Mouse (Mus musculus) CH12.LX (cell line): Measurements from ENCODE around the gene Tedc1. TPM values are rescaled to one million over a fixed set of nuclear protein-coding genes. Genes with fewer than 3 reads are reported as not detected.

Experiments used
- DNase-seq: peaks from one replicate; pipeline ENCODE4 v3.0.0-alpha.2; 2013; ENCODE audit errors: extremely low read depth
- H3K27ac ChIP-seq: 2 replicates; pipeline ENCODE4 v1.5.1; 2012; ENCODE audit warnings: low read depth, mild to moderate bottlenecking, control low read depth, moderate library complexity; ENCODE audit not compliant: insufficient read depth
- H3K27me3 ChIP-seq: replicated peaks from 2 replicates; pipeline ENCODE3; 2012; ENCODE audit warnings: inconsistent platforms
- H3K36me3 ChIP-seq, 2 experiments: replicated peaks in 1 of 2; 2 replicates each; pipeline versions ENCODE3 to v1.6.1; 2012; ENCODE audit warnings: inconsistent platforms in 1 of 2, low read length in 1 of 2, mild to moderate bottlenecking in 1 of 2, mixed read lengths in 1 of 2, moderate library complexity in 1 of 2; ENCODE audit not compliant: control insufficient read depth in 1 of 2, insufficient read depth in 1 of 2
- H3K4me1 ChIP-seq, 2 experiments: 2 replicates each; pipeline ENCODE4 v1.6.1; 2012; ENCODE audit warnings: inconsistent platforms in 1 of 2, moderate library complexity in 1 of 2; ENCODE audit not compliant: insufficient read depth in 2 of 2, control insufficient read depth in 1 of 2
- H3K4me2 ChIP-seq: 2 replicates; pipeline ENCODE4 v1.6.1; 2012; ENCODE audit warnings: low read depth, mild to moderate bottlenecking, control low read depth; ENCODE audit not compliant: poor library complexity, insufficient read depth, severe bottlenecking
- H3K4me3 ChIP-seq, 3 experiments: fragments of 150-350 bp in 1 of 3; sonication (generic) in 1 of 3; replicated peaks in 1 of 3; 2 replicates each; pipeline versions ENCODE3 to v1.5.1; 2011 to 2012; ENCODE audit warnings: low read depth in 2 of 3, low read length in 2 of 3, mild to moderate bottlenecking in 2 of 3, moderate library complexity in 2 of 3, control low read depth in 1 of 3, improper control_type of control experiment in 1 of 3, inconsistent platforms in 1 of 3, mixed read lengths in 1 of 3; ENCODE audit not compliant: poor library complexity in 1 of 3
- H3K79me2 ChIP-seq: replicated peaks from 2 replicates; pipeline ENCODE4 v1.6.1; 2012; ENCODE audit warnings: mild to moderate bottlenecking, moderate library complexity; ENCODE audit not compliant: control insufficient read depth, poor library complexity, insufficient read depth, severe bottlenecking; ENCODE audit errors: extremely low read depth
- H3K9ac ChIP-seq: 2 replicates; pipeline ENCODE4 v1.6.1; 2012; ENCODE audit warnings: low read depth, mild to moderate bottlenecking, control low read depth, moderate library complexity; ENCODE audit not compliant: insufficient read depth
- H3K9me3 ChIP-seq: replicated peaks from 2 replicates; pipeline ENCODE3; 2012; ENCODE audit warnings: low read length, inconsistent platforms, mixed read lengths
- BHLHE40 ChIP-seq: IDR thresholded peaks from 2 replicates; pipeline ENCODE4 v1.6.1; 2011; ENCODE audit warnings: mild to moderate bottlenecking, low read depth, low read length, improper control_type of control experiment
- CHD1 ChIP-seq: IDR thresholded peaks from 2 replicates; pipeline ENCODE4 v1.6.1; 2012; ENCODE audit warnings: low read depth, low read length, improper control_type of control experiment, inconsistent platforms
- CHD2 ChIP-seq: IDR thresholded peaks from 2 replicates; pipeline ENCODE4 v1.6.1; 2011; ENCODE audit warnings: low read length, improper control_type of control experiment
- CTCF ChIP-seq, 2 experiments: IDR thresholded peaks in 1 of 2; conservative IDR thresholded peaks in 1 of 2; 2 replicates each; pipeline ENCODE4 v1.5.1; 2011 to 2012; ENCODE audit warnings: low read depth in 2 of 2, low read length in 2 of 2, improper control_type of control experiment in 1 of 2, inconsistent platforms in 1 of 2, mild to moderate bottlenecking in 1 of 2, moderate library complexity in 1 of 2
- E2F4 ChIP-seq: IDR thresholded peaks from 2 replicates; pipeline ENCODE4 v1.6.1; 2011; ENCODE audit warnings: low read depth, low read length, improper control_type of control experiment; ENCODE audit not compliant: insufficient replicate concordance
- ELF1 ChIP-seq: IDR thresholded peaks from 2 replicates; pipeline ENCODE4 v1.6.1; 2014; ENCODE audit warnings: low read depth, mild to moderate bottlenecking, inconsistent platforms, low read length, improper control_type of control experiment
- ETS1 ChIP-seq: conservative IDR thresholded peaks from 2 replicates; pipeline ENCODE4 v1.6.1; 2012; ENCODE audit warnings: low read depth, mild to moderate bottlenecking, inconsistent platforms, low read length, improper control_type of control experiment, moderate library complexity
- GABPA ChIP-seq: IDR thresholded peaks from 2 replicates; pipeline ENCODE4 v1.6.1; 2012; ENCODE audit warnings: low read depth, low read length, improper control_type of control experiment, inconsistent platforms; ENCODE audit not compliant: insufficient replicate concordance
- HCFC1 ChIP-seq: IDR thresholded peaks from 2 replicates; pipeline ENCODE4 v1.6.1; 2012; ENCODE audit warnings: low read depth, mild to moderate bottlenecking, inconsistent platforms, low read length, improper control_type of control experiment
- IRF4 ChIP-seq: IDR thresholded peaks from 2 replicates; pipeline ENCODE4 v1.6.1; 2014; ENCODE audit warnings: low read depth, mild to moderate bottlenecking, inconsistent platforms, low read length, improper control_type of control experiment
- JUN ChIP-seq: IDR thresholded peaks from 2 replicates; pipeline ENCODE4 v1.6.1; 2011; ENCODE audit warnings: low read depth, mild to moderate bottlenecking, low read length, improper control_type of control experiment, moderate library complexity; ENCODE audit not compliant: insufficient read depth
- JUND ChIP-seq: conservative IDR thresholded peaks from 2 replicates; pipeline ENCODE4 v1.6.1; 2011; ENCODE audit warnings: low read depth, low read length, improper control_type of control experiment
- KAT2A ChIP-seq: IDR thresholded peaks from 2 replicates; pipeline ENCODE4 v1.6.1; 2012; ENCODE audit warnings: low read length, improper control_type of control experiment, inconsistent platforms; ENCODE audit not compliant: insufficient replicate concordance
- MAFK ChIP-seq: IDR thresholded peaks from 2 replicates; pipeline ENCODE4 v1.6.1; 2011; ENCODE audit warnings: low read length, improper control_type of control experiment; ENCODE audit not compliant: insufficient replicate concordance
- MAX ChIP-seq: IDR thresholded peaks from 2 replicates; pipeline ENCODE4 v1.6.1; 2011; ENCODE audit warnings: low read length, improper control_type of control experiment
- MEF2A ChIP-seq: IDR thresholded peaks from 2 replicates; pipeline ENCODE4 v1.6.1; 2014; ENCODE audit warnings: low read depth, mild to moderate bottlenecking, inconsistent platforms, low read length, improper control_type of control experiment, borderline replicate concordance
- MXI1 ChIP-seq: IDR thresholded peaks from 2 replicates; pipeline ENCODE4 v1.6.1; 2011; ENCODE audit warnings: mild to moderate bottlenecking, low read depth, low read length, improper control_type of control experiment
- NELFE ChIP-seq: IDR thresholded peaks from 2 replicates; pipeline ENCODE4 v1.6.1; 2011; ENCODE audit warnings: low read depth, low read length, improper control_type of control experiment
- RCOR1 ChIP-seq: conservative IDR thresholded peaks from 2 replicates; pipeline ENCODE4 v1.6.1; 2012; ENCODE audit warnings: low read depth, mild to moderate bottlenecking, inconsistent platforms, low read length, improper control_type of control experiment
- SIN3A ChIP-seq: IDR thresholded peaks from 2 replicates; pipeline ENCODE4 v1.6.1; 2012; ENCODE audit warnings: low read length, improper control_type of control experiment, inconsistent platforms
- TCF12 ChIP-seq: IDR thresholded peaks from 2 replicates; pipeline ENCODE4 v1.6.1; 2014; ENCODE audit warnings: low read depth, mild to moderate bottlenecking, inconsistent platforms, low read length, improper control_type of control experiment
- USF1 ChIP-seq: IDR thresholded peaks from 2 replicates; pipeline ENCODE4 v1.6.1; 2014; ENCODE audit warnings: low read depth, mild to moderate bottlenecking, inconsistent platforms, low read length, improper control_type of control experiment
- ZC3H11A ChIP-seq: IDR thresholded peaks from 2 replicates; pipeline ENCODE4 v1.6.1; 2012; ENCODE audit warnings: low read depth, mild to moderate bottlenecking, inconsistent platforms, low read length, improper control_type of control experiment
- ZKSCAN1 ChIP-seq: IDR thresholded peaks from 2 replicates; pipeline ENCODE4 v1.6.1; 2012; ENCODE audit warnings: low read depth, inconsistent platforms, low read length, improper control_type of control experiment, borderline replicate concordance
- ZMIZ1 ChIP-seq: IDR thresholded peaks from 2 replicates; pipeline ENCODE4 v1.6.1; 2012; ENCODE audit warnings: low read depth, mild to moderate bottlenecking, inconsistent platforms, low read length, improper control_type of control experiment
- ZNF384 ChIP-seq: IDR thresholded peaks from 2 replicates; pipeline ENCODE4 v1.6.1; 2012; ENCODE audit warnings: low read depth, low read length, improper control_type of control experiment, inconsistent platforms
- dilution Hi-C: fragments of 300-500 bp; cut with MboI; formaldehyde crosslinking; loops from 2 replicates; pipeline ENCODE4 v1.14.3; 2020; ENCODE audit warnings: low sequenced_read_pairs; ENCODE audit not compliant: extremely low pct_unique_long_range_greater_than_20kb, extremely low pct_ligation_motif_present
- in situ Hi-C: fragments of 300-500 bp; cut with MboI; formaldehyde crosslinking; loops from 3 replicates; pipeline ENCODE4 v1.14.3; 2019; ENCODE audit warnings: low sequenced_read_pairs, low pct_ligation_motif_present, low pct_unique_long_range_greater_than_20kb, mixed read lengths
- polyA plus RNA-seq: library from polyadenylated mRNA; unstranded; fragments of >175 nt; gene quantifications from 2 replicates; pipeline ENCODE4 v1.2.1, GENCODE M21; 2012; ENCODE audit warnings: low read depth; ENCODE audit not compliant: insufficient read length
- total RNA-seq, 2 experiments: library from RNA; depleted of rRNA; stranded (reverse); fragments of 300-350 nt in 1 of 2; fragments of >200 nt in 1 of 2; gene quantifications; 2 replicates each; pipeline ENCODE4 v1.2.3; 2012 to 2014

Tedc1 gene
- total and polyA plus RNA-seq, 3 experiments: 6.4 to 14.0 (median 9.0) TPM

GRCm38 (mm10) chr12:113184945-113185344 lies 28.7 kb downstream of the Tedc1 start:
- Histone ChIP-seq H3K27ac (no peak overlapping the region), H3K27me3 (peaks cover 35% of the 10 kb centered on the region), H3K4me3 (no peak overlapping the region), H3K9ac (no peak overlapping the region), H3K4me2 (no peak overlapping the region), H3K4me1 (no peaks in the 10 kb centered on the region), H3K79me2 (no peaks in the 10 kb centered on the region), H3K9me3 (peaks cover 33% of the 10 kb centered on the region), H3K36me3 (no peaks in the 10 kb centered on the region)
- no peak for DNase-seq
- TF ChIP-seq USF1: no peak
- no peak for TF ChIP-seq MXI1
- no peak for TF ChIP-seq JUND
- TF ChIP-seq NELFE: no peak
- TF ChIP-seq CHD2: no peak
- TF ChIP-seq SIN3A: no peak
- no peak for TF ChIP-seq ELF1
- no peak for TF ChIP-seq ZKSCAN1
- TF ChIP-seq KAT2A: no peak
- no peak for TF ChIP-seq BHLHE40
- no peak for TF ChIP-seq MEF2A
- TF ChIP-seq JUN: no peak
- no peak for TF ChIP-seq MAX
- no peak for TF ChIP-seq ZNF384
- TF ChIP-seq IRF4: no peak
- TF ChIP-seq MAFK: no peak
- no peak for TF ChIP-seq CHD1
- no peak for TF ChIP-seq E2F4
- in situ Hi-C loops: no loop called here
- dilution Hi-C loops: no loop called here

GRCm38 (mm10) chr12:113185442-113186291 lies 29.4 kb downstream of the Tedc1 start, which contains the start of gene Tmem121:
Gene Tmem121 (plus strand): TSS chr12:113185930.
- Histone ChIP-seq H3K27ac (no peak within 1 kb of the TSS), H3K9me3 (peaks cover 33% of the 10 kb centered on the region), H3K36me3 (no peaks in the 10 kb centered on the region), H3K4me3 (no peak within 1 kb of the TSS), H3K79me2 (no peaks in the 10 kb centered on the region), H3K9ac (no peak within 1 kb of the TSS), H3K4me1 (no peaks in the 10 kb centered on the region)
- in situ Hi-C loops: no loop called here
- dilution Hi-C loops: no loop called here
- no peak for DNase-seq
- TF ChIP-seq MAX (no peak), TCF12 (no peak), GABPA (no peak), CTCF (conservative IDR thresholded peaks at IDR 0.05 in 1 of 2, IDR thresholded peaks at IDR 0.05 in 1 of 2; ENCODE audit: low read depth in 2 of 2, low read length in 2 of 2) (no peak), ETS1 (no peak), ZMIZ1 (no peak), JUN (no peak), HCFC1 (no peak), RCOR1 (no peak), ELF1 (no peak), ZC3H11A (no peak), E2F4 (no peak)
- TF ChIP-seq, all 38 proteins: peak for 0
- Histone ChIP-seq H3K4me2 (no peak within 1 kb of the TSS), H3K27me3 (peaks cover 38% of the 10 kb centered on the region)
